Mouse (Mus musculus) liver, adult 2 months (tissue): ENCODE results near the gene Fdxacb1.

Source experiments
- CTCF ChIP-seq: fragments of 200-500 bp; IDR thresholded peaks from 2 replicates; pipeline ENCODE4 v1.5.1; 2011; ENCODE audit warnings: low read depth, low read length, control low read depth
- POLR2A ChIP-seq: fragments of 200-500 bp; IDR thresholded peaks from 2 replicates; pipeline ENCODE4 v1.6.1; 2011; ENCODE audit warnings: low read length, control low read depth; ENCODE audit not compliant: insufficient read depth; ENCODE audit errors: extremely low read depth

DNA sequence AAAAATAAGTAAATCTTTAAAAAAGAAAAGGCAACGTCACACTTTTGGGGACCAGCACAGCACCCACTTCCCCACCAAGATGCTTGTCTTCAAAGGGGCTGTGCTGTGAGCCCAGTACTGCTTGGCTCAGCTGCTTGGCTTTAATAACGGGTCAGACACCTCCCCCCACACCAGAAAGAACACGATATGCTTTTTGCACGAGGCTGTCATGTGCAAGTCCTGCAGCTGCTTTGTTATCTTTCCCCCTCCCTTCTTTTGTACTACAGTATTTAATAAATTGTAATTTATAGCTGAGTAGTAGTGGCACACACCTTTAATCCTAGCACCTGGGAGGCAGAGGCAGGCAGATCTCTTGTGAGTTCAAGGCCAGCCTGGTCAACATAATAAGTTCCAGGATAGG is 49.2 kb upstream of the Fdxacb1 start:
- no peak for TF ChIP-seq CTCF
- no peak for TF ChIP-seq POLR2A
